Mouse (Mus musculus): ENCODE measurements around the gene Plscr4. TPM values are rescaled to one million over a fixed set of nuclear protein-coding genes. Genes with fewer than 3 reads are reported as not detected.

Plscr4 gene
- polyA plus RNA-seq, 1 experiment, result 26.6 TPM

GRCm38 (mm10) chr9:92499710-92500410, 42.7 kb downstream of the Plscr4 start:
- 32% methylated on average over 12 of the region's 12 CpGs for WGBS
- TF ChIP-seq CTCF (IDR thresholded peaks at IDR 0.05; ENCODE audit: insufficient read depth, low read length) (peak; percentile 81), POLR2A (IDR thresholded peaks at IDR 0.05; ENCODE audit: borderline replicate concordance, extremely low read depth, low read depth, low read length) (no peak)
- Histone ChIP-seq H3K4me3 (replicated peaks; ENCODE audit: extremely low read depth, low read depth, low read length) (no peak overlapping the region), H3K4me1 (ENCODE audit: control insufficient read depth, insufficient read depth, low read length) (peaks cover 2% of the 10 kb centered on the region; the same call in 1 of the 2 replicates)
- DNase-seq, result peak; percentile 83

GRCm38 (mm10) chr9:92504256-92504655, 47.1 kb downstream of the Plscr4 start:
- TF ChIP-seq POLR2A (IDR thresholded peaks at IDR 0.05; ENCODE audit: borderline replicate concordance, extremely low read depth, low read depth, low read length) (no peak), CTCF (IDR thresholded peaks at IDR 0.05; ENCODE audit: insufficient read depth, low read length) (no peak)
- DNase-seq, result no peak
- no peak overlapping the region for H3K4me3 ChIP-seq (replicated peaks; ENCODE audit: extremely low read depth, low read depth, low read length)
- WGBS, result 30% methylated on average over 3 of the region's 3 CpGs
- peaks cover 2% of the 10 kb centered on the region; the same call in 1 of the 2 replicates for H3K4me1 ChIP-seq (ENCODE audit: control insufficient read depth, insufficient read depth, low read length)

- 57% methylated on average over 1 of the region's 1 CpGs for WGBS
- DNase-seq, result no peak
- TF ChIP-seq POLR2A (IDR thresholded peaks at IDR 0.05; ENCODE audit: borderline replicate concordance, extremely low read depth, low read depth, low read length) (no peak), CTCF (IDR thresholded peaks at IDR 0.05; ENCODE audit: insufficient read depth, low read length) (no peak)
Observed at GRCm38 (mm10) chr9:92504889-92505288, 47.7 kb downstream of the Plscr4 start.

GRCm38 (mm10) chr9:92511696-92512095, 54.5 kb downstream of the Plscr4 start:
- Histone ChIP-seq H3K4me3 (replicated peaks; ENCODE audit: extremely low read depth, low read depth, low read length) (no peak overlapping the region), H3K4me1 (ENCODE audit: control insufficient read depth, insufficient read depth, low read length) (no peaks in the 10 kb centered on the region)
- no peak for DNase-seq
- TF ChIP-seq POLR2A (IDR thresholded peaks at IDR 0.05; ENCODE audit: borderline replicate concordance, extremely low read depth, low read depth, low read length), result no peak
- no peak for TF ChIP-seq CTCF (IDR thresholded peaks at IDR 0.05; ENCODE audit: insufficient read depth, low read length)

More at GRCm38 (mm10) chr9:92504889-92505288, 47.7 kb downstream of the Plscr4 start:
- H3K4me3 ChIP-seq (replicated peaks; ENCODE audit: extremely low read depth, low read depth, low read length), result no peak overlapping the region
- H3K4me1 ChIP-seq (ENCODE audit: control insufficient read depth, insufficient read depth, low read length), result peaks cover 2% of the 10 kb centered on the region; the same call in 1 of the 2 replicates

GRCm38 (mm10) chr9:92517036-92517435, 59.9 kb downstream of the Plscr4 start:
- DNase-seq, result no peak
- no peak for TF ChIP-seq CTCF (IDR thresholded peaks at IDR 0.05; ENCODE audit: insufficient read depth, low read length)
- TF ChIP-seq POLR2A (IDR thresholded peaks at IDR 0.05; ENCODE audit: borderline replicate concordance, extremely low read depth, low read depth, low read length), result no peak
- Histone ChIP-seq H3K4me3 (replicated peaks; ENCODE audit: extremely low read depth, low read depth, low read length) (no peak overlapping the region), H3K4me1 (ENCODE audit: control insufficient read depth, insufficient read depth, low read length) (no peaks in the 10 kb centered on the region)
- WGBS, result 97% methylated on average over 12 of the region's 12 CpGs

GRCm38 (mm10) chr9:92520751-92521150, 63.6 kb downstream of the Plscr4 start:
- TF ChIP-seq CTCF (IDR thresholded peaks at IDR 0.05; ENCODE audit: insufficient read depth, low read length) (no peak), POLR2A (IDR thresholded peaks at IDR 0.05; ENCODE audit: borderline replicate concordance, extremely low read depth, low read depth, low read length) (no peak)
- no peak for DNase-seq
- Histone ChIP-seq H3K4me1 (ENCODE audit: control insufficient read depth, insufficient read depth, low read length) (no peaks in the 10 kb centered on the region), H3K4me3 (replicated peaks; ENCODE audit: extremely low read depth, low read depth, low read length) (no peak overlapping the region)
- 86% methylated on average over 10 of the region's 10 CpGs for WGBS

- WGBS, result 80% methylated on average over 4 of the region's 4 CpGs
- H3K4me3 ChIP-seq (replicated peaks; ENCODE audit: extremely low read depth, low read depth, low read length), result no peak overlapping the region
Observed at GRCm38 (mm10) chr9:92524506-92524905, 67.3 kb downstream of the Plscr4 start.

GRCm38 (mm10) chr9:92530055-92530454, 72.9 kb downstream of the Plscr4 start:
- TF ChIP-seq CTCF (IDR thresholded peaks at IDR 0.05; ENCODE audit: insufficient read depth, low read length) (no peak), POLR2A (IDR thresholded peaks at IDR 0.05; ENCODE audit: borderline replicate concordance, extremely low read depth, low read depth, low read length) (no peak)

More at GRCm38 (mm10) chr9:92524506-92524905, 67.3 kb downstream of the Plscr4 start:
- DNase-seq, result no peak
- H3K4me1 ChIP-seq (ENCODE audit: control insufficient read depth, insufficient read depth, low read length), result no peaks in the 10 kb centered on the region
- TF ChIP-seq CTCF (IDR thresholded peaks at IDR 0.05; ENCODE audit: insufficient read depth, low read length) (no peak), POLR2A (IDR thresholded peaks at IDR 0.05; ENCODE audit: borderline replicate concordance, extremely low read depth, low read depth, low read length) (no peak)

GRCm38 (mm10) chr9:92537735-92538134, 80.6 kb downstream of the Plscr4 start:
- Histone ChIP-seq H3K4me1 (ENCODE audit: control insufficient read depth, insufficient read depth, low read length) (no peaks in the 10 kb centered on the region), H3K4me3 (replicated peaks; ENCODE audit: extremely low read depth, low read depth, low read length) (no peak overlapping the region)
- TF ChIP-seq POLR2A (IDR thresholded peaks at IDR 0.05; ENCODE audit: borderline replicate concordance, extremely low read depth, low read depth, low read length) (no peak), CTCF (IDR thresholded peaks at IDR 0.05; ENCODE audit: insufficient read depth, low read length) (no peak)
- WGBS, result 69% methylated on average over 6 of the region's 6 CpGs
- no peak for DNase-seq

More at GRCm38 (mm10) chr9:92530055-92530454, 72.9 kb downstream of the Plscr4 start:
- no peak for DNase-seq
- H3K4me3 ChIP-seq (replicated peaks; ENCODE audit: extremely low read depth, low read depth, low read length), result no peak overlapping the region
- no peaks in the 10 kb centered on the region for H3K4me1 ChIP-seq (ENCODE audit: control insufficient read depth, insufficient read depth, low read length)
- 84% methylated on average over 3 of the region's 3 CpGs for WGBS

GRCm38 (mm10) chr9:92538216-92538615, 81.0 kb downstream of the Plscr4 start:
- TF ChIP-seq POLR2A (IDR thresholded peaks at IDR 0.05; ENCODE audit: borderline replicate concordance, extremely low read depth, low read depth, low read length), result no peak
- TF ChIP-seq CTCF (IDR thresholded peaks at IDR 0.05; ENCODE audit: insufficient read depth, low read length), result no peak
- no peak overlapping the region for H3K4me3 ChIP-seq (replicated peaks; ENCODE audit: extremely low read depth, low read depth, low read length)
- no peaks in the 10 kb centered on the region for H3K4me1 ChIP-seq (ENCODE audit: control insufficient read depth, insufficient read depth, low read length)
- WGBS, result 72% methylated on average over 6 of the region's 6 CpGs
- DNase-seq, result no peak

Other genes starting within 250 kb of the Plscr4 start
- gene Plscr1, start 207.6 kb upstream of the Plscr4 start, polyA plus RNA-seq (2012; rRNA removed), result 30.0 and 34.1 TPM in 2 replicates
- gene Plscr2, start 181.8 kb upstream of the Plscr4 start, polyA plus RNA-seq (2012; rRNA removed), result 13.0 and 22.7 TPM in 2 replicates
- gene 1700057G04Rik, start 148.0 kb upstream of the Plscr4 start, polyA plus RNA-seq (2012; rRNA removed), result not detected in 2 replicates
- 9.9 and 15.4 TPM in 2 replicates for gene Plod2, start 84.8 kb downstream of the Plscr4 start, polyA plus RNA-seq (2012; rRNA removed)

Data from lung, adult 2 months (tissue).